Mouse (Mus musculus) hindbrain, embryonic 11.5 days (tissue): ENCODE results near the gene Cryab. TPM values are rescaled to one million over a fixed set of nuclear protein-coding genes. Genes with fewer than 3 reads are reported as not detected.

Experiments
- ATAC-seq: fragments of 200-750 bp; cut with Nextera tagmentation; 2 replicates; pipeline ENCODE4 v1.8.0; 2017; ENCODE audit warnings: mild to moderate bottlenecking, moderate TSS enrichment, moderate library complexity; ENCODE audit not compliant: low FRiP score
- DNase-seq: peaks from one replicate; pipeline ENCODE4 v3.0.0-alpha.2; 2015; ENCODE audit warnings: low spot score
- H3K27ac ChIP-seq: fragments of 300-500 bp; sonication (generic); 2 replicates; pipeline ENCODE4 v1.5.1; 2014; ENCODE audit warnings: mild to moderate bottlenecking, low read depth, low read length
- H3K27me3 ChIP-seq: fragments of 300-500 bp; sonication (generic); 2 replicates; pipeline ENCODE4 v1.6.1; 2014; ENCODE audit warnings: mild to moderate bottlenecking, low read length, moderate library complexity, mixed read lengths; ENCODE audit not compliant: control insufficient read depth, insufficient read depth
- H3K36me3 ChIP-seq: fragments of 300-500 bp; sonication (generic); 2 replicates; pipeline ENCODE4 v1.6.1; 2014; ENCODE audit warnings: mild to moderate bottlenecking, low read length, moderate library complexity, mixed read lengths; ENCODE audit not compliant: control insufficient read depth, insufficient read depth
- H3K4me1 ChIP-seq: fragments of 300-500 bp; sonication (generic); replicated peaks from 2 replicates; pipeline ENCODE4 v1.6.1; 2014; ENCODE audit warnings: low read length, mixed read lengths; ENCODE audit not compliant: control insufficient read depth, insufficient read depth
- H3K4me2 ChIP-seq: fragments of 300-500 bp; sonication (generic); replicated peaks from 2 replicates; pipeline ENCODE4 v1.6.1; 2014; ENCODE audit warnings: mild to moderate bottlenecking, low read depth, low read length
- H3K4me3 ChIP-seq: fragments of 300-500 bp; sonication (generic); 2 replicates; pipeline ENCODE4 v1.5.1; 2014; ENCODE audit warnings: low read depth, low read length
- H3K9ac ChIP-seq: fragments of 300-500 bp; sonication (generic); 2 replicates; pipeline ENCODE4 v1.6.1; 2014; ENCODE audit warnings: low read depth, low read length
- H3K9me3 ChIP-seq: fragments of 300-500 bp; sonication (generic); 2 replicates; pipeline ENCODE4 v1.6.1; 2016; ENCODE audit warnings: low read length; ENCODE audit not compliant: control insufficient read depth
- WGBS: fragments of 180-500 bp; shearing (Covaris S2); extraction: QIAGEN DNeasy Blood & Tissue Kit; methylation state at CpG from one replicate; pipeline ENCODE4 v1.1.7; 2014; 5-methylcytosine and 5-hydroxymethylcytosine counted together
- polyA plus RNA-seq: library from polyadenylated mRNA; unstranded; fragments of >200 nt; fragmentation: Nextera tagmentation; extraction: Ambion mirVana; gene quantifications from 2 replicates; pipeline ENCODE4 v1.2.1, GENCODE M21; 2014

Gene Cryab
- polyA plus RNA-seq, 1 experiment from 2014 or later, result 7.4 TPM

GRCm38 (mm10) chr9:50798368-50798767 lies 47.2 kb downstream of the Cryab start:
- Histone ChIP-seq H3K4me2 (no peak overlapping the region), H3K4me1 (no peaks in the 10 kb centered on the region), H3K9ac (no peak overlapping the region), H3K36me3 (no peaks in the 10 kb centered on the region), H3K27me3 (no peaks in the 10 kb centered on the region), H3K4me3 (no peak overlapping the region), H3K9me3 (no peaks in the 10 kb centered on the region), H3K27ac (no peak overlapping the region)
- no peak for DNase-seq
- no peak for ATAC-seq
- 91% methylated on average over 5 of the region's 5 CpGs for WGBS

- Histone ChIP-seq H3K9me3 (no peaks in the 10 kb centered on the region), H3K4me1 (no peaks in the 10 kb centered on the region), H3K4me2 (no peak overlapping the region), H3K9ac (no peak overlapping the region), H3K4me3 (no peak overlapping the region), H3K27me3 (no peaks in the 10 kb centered on the region), H3K36me3 (no peaks in the 10 kb centered on the region), H3K27ac (no peak overlapping the region)
- DNase-seq (peak; percentile 57), ATAC-seq (no peak)
- 65% methylated on average over 2 of the region's 2 CpGs for WGBS
Observed at GRCm38 (mm10) chr9:50800985-50801384, 49.9 kb downstream of the Cryab start.

- ATAC-seq (no peak), DNase-seq (no peak)
- WGBS, result 88% methylated on average over 7 of the region's 7 CpGs
- H3K36me3 ChIP-seq, result no peaks in the 10 kb centered on the region
- H3K4me1 ChIP-seq, result no peaks in the 10 kb centered on the region
- H3K4me3 ChIP-seq, result no peak overlapping the region
- no peak overlapping the region for H3K4me2 ChIP-seq
- no peak overlapping the region for H3K27ac ChIP-seq
- no peak overlapping the region for H3K9ac ChIP-seq
- no peaks in the 10 kb centered on the region for H3K27me3 ChIP-seq
- H3K9me3 ChIP-seq, result no peaks in the 10 kb centered on the region
Observed at GRCm38 (mm10) chr9:50803055-50803671, 52.0 kb downstream of the Cryab start.

Other genes with a start within 250 kb of the Cryab start
- 92.6 and 98.2 TPM in 2 replicates for gene Pts, start 222.6 kb upstream of the Cryab start, polyA plus RNA-seq
- 5.2 and 8.5 TPM in 2 replicates for gene Il18, start 196.5 kb upstream of the Cryab start, polyA plus RNA-seq
- gene Bco2, start 196.1 kb upstream of the Cryab start, polyA plus RNA-seq, result 0.14 and 0.20 TPM in 2 replicates
- gene Tex12, start 190.0 kb upstream of the Cryab start, polyA plus RNA-seq, result 0.15 and 0.17 TPM in 2 replicates
- gene Sdhd, start 147.5 kb upstream of the Cryab start, polyA plus RNA-seq, result 254 and 265 TPM in 2 replicates
- 325 TPM in 2 replicates for gene Timm8b, start 147.4 kb upstream of the Cryab start, polyA plus RNA-seq
- 9.0 and 9.8 TPM in 2 replicates for gene Pih1d2, start 134.0 kb upstream of the Cryab start, polyA plus RNA-seq
- 29.9 and 30.6 TPM in 2 replicates for gene Nkapd1, start 133.9 kb upstream of the Cryab start, polyA plus RNA-seq
- gene Dlat, start 91.5 kb upstream of the Cryab start, polyA plus RNA-seq, result 54.9 and 59.2 TPM in 2 replicates
- 25.2 and 31.0 TPM in 2 replicates for gene Dixdc1, start 11.8 kb upstream of the Cryab start, polyA plus RNA-seq
- gene 2310030G06Rik, start 4.8 kb upstream of the Cryab start, polyA plus RNA-seq, result 1.3 and 1.7 TPM in 2 replicates
- gene Hspb2, start 1.0 kb downstream of the Cryab start, polyA plus RNA-seq, result 1.9 and 2.4 TPM in 2 replicates
- gene Fdxacb1, start 16.9 kb downstream of the Cryab start, polyA plus RNA-seq, result 13.4 and 15.5 TPM in 2 replicates
- 38.3 and 39.3 TPM in 2 replicates for gene Alg9, start 23.7 kb downstream of the Cryab start, polyA plus RNA-seq
- gene 1110032A03Rik, start 24.2 kb downstream of the Cryab start, polyA plus RNA-seq, result 38.5 and 42.3 TPM in 2 replicates
- 105 and 118 TPM in 2 replicates for gene Ppp2r1b, start 94.0 kb downstream of the Cryab start, polyA plus RNA-seq